Mouse (Mus musculus) c-Kit-negative CD71-positive TER-119-positive erythroid progenitor cells, embryonic 14.5 days (primary cell): ENCODE results near the gene Coq8b.

ENCODE experiments used
- DNase-seq: peaks from one replicate; pipeline ENCODE4 v3.0.0-alpha.2; 2013; ENCODE audit warnings: low read depth, low spot score

Gene Coq8b

GRCm38 (mm10) chr7:27232781-27233281 lies at the start of gene Coq8b:
TSS of gene Coq8b (plus strand) at chr7:27233023.
- DNase-seq = peak; percentile 89

DNA sequence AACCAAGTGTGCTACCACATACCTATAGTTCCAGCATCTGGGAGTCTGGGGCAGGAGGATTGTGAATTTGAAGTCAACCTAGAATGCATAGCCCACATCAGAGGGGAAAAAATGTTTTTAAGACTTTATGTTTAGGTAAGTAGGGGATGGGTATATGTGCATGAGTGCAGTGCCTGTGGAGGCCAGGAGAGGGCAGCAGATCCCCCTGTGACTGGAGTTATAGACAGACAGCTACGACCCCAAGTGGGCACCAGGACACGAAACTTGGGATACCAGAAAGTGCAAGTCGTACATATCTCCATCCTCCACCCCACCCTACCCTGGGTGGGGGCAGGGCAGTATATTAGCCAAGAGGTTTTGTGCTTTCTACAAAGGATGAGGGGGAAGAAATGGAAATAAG lies 47.9 kb upstream of the Coq8b start:
- DNase-seq = no peak

- DNase-seq = no peak
Observed at GRCm38 (mm10) chr7:27185986-27186385, 46.8 kb upstream of the Coq8b start.

- no peak for DNase-seq
Observed at GRCm38 (mm10) chr7:27189271-27189931, 43.4 kb upstream of the Coq8b start.

DNA sequence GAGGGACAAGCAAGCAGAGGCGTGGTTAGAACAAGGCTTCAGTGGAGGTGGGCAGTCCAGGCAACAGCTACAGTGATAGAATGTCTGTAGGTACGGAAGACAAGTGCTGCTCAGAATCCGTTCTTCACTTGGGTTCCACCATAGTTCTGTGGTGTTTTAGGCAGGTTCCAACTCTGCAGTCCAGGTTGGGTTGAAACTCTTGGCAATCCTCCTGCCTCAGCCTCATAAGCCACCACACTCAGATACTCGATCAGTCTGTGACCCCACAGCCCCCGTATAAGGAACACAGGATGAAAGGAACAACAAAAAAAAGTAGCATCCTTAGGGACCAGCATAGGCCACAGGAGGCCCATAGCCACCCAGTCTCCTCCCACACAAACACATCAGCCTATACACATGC lies 40.4 kb upstream of the Coq8b start:
- DNase-seq = no peak

- no peak for DNase-seq
Observed at GRCm38 (mm10) chr7:27193731-27194130, 39.1 kb upstream of the Coq8b start.

GRCm38 (mm10) chr7:27195681-27196611 lies 36.9 kb upstream of the Coq8b start, which contains the start of the genes BC024978 and Snrpa:
TSS of gene BC024978 (plus strand) at chr7:27195781.
TSS of gene Snrpa (minus strand) at chr7:27196271.
- peak; percentile 97 for DNase-seq

DNA sequence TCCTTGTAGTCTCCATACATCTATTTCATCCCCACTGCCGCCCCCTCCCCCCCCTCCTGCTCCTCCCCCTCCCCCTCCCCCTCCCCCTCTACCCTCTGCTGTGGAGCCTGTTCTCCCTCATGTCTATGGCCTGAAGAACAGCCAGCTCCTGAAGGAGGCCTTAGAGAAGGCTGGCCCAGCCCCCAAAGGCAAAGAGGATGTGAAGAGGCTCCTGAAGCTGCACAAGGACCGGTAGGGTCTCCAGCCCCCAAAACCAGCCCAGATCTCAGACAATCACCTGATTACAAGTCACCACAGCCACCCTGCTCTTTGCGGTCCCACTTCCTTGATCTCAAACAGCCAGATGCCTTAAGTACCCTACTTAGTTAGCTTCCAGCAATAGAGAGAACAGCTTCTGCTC lies 35.7 kb upstream of the Coq8b start:
- no peak for DNase-seq

GRCm38 (mm10) chr7:27197634-27198033 lies 35.2 kb upstream of the Coq8b start:
- no peak for DNase-seq

GRCm38 (mm10) chr7:27198355-27198754 lies 34.5 kb upstream of the Coq8b start:
- no peak for DNase-seq

DNA sequence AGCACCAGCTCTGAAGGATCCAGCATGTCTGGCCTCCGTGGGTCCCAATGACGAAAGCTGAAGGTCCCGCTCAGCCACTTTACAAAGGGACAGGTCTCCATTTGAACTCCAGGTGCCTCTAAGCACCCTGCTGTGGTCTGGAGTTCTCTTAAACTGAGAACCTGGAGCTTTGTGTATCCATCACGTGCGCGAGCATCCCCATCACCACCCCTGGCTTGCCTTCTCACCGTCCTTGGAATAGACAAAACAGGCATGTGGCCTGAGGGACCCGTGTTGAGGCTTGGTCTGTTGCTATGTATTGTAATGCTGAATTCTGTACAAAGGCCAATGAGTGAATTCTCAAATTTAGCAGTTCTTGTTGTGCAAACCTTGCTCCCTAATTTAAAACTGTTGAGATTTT lies 34.0 kb upstream of the Coq8b start:
- DNase-seq = no peak

GRCm38 (mm10) chr7:27203730-27204449 lies 28.9 kb upstream of the Coq8b start:
- no peak for DNase-seq

DNA sequence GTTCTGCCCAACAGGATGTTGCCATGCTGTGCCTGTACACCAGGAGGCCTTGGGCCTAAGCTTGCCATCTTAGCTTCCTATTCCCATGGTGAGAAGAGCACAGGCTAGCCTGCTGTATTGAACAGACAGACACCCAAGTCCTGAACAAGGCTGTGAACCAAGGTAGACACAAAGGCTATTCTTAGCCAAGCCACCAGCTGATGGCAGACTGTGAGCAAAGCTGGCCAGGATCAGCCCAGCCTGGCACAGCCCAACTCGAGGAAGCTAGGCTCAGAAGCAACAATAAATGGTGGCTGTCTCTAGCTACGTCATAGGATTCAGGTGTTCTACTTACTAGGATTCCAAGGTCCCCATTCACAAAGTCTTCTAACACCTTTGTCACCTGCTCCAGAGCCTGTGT lies 20.2 kb upstream of the Coq8b start:
- DNase-seq = no peak

GRCm38 (mm10) chr7:27218586-27218985 lies 14.2 kb upstream of the Coq8b start:
- DNase-seq = no peak

DNA sequence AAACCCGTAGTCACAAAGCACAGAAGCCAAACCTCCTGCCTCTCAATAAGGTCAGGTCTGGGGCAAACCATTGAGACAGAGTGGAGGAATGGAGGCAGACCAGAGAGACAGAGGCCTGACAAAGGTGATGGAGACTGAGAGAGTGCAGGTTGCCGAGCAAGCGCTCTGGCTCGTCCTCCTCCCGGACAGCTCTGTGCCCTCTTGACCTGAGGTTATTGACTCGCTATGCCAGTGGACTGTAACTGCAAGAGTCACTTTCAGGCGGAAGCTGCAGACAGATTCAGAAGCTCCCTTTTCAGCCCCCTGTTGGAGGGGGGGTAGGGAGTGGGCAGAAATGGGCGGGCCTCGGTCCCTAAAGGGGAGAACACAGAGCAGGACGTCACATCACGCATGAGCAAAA lies 12.9 kb upstream of the Coq8b start:
- DNase-seq = no peak

GRCm38 (mm10) chr7:27221939-27222338 lies 10.9 kb upstream of the Coq8b start:
- DNase-seq = no peak

GRCm38 (mm10) chr7:27222538-27222937 lies 10.3 kb upstream of the Coq8b start:
- no peak for DNase-seq

- DNase-seq = no peak
Observed at GRCm38 (mm10) chr7:27224877-27225575, 7.8 kb upstream of the Coq8b start.

DNA sequence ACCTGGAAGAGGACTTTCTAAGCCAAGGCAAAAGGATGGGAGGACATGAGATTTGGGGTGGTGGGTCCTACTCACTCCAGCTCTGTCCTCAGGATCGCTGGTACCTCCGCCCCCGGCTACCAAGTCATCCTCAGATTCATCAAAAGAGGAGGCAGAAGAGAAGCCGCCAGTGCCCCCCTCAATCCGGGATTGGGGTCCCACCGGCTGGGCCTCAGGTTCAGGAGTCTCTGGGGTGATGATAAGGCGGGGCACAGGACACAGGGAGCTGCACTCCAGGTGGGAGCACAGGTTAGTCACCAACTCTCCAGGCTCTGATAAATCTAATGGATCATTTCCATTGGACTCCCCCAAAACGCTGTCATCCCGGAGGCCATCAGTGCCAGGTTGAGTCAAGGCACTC lies 5.5 kb upstream of the Coq8b start:
- no peak for DNase-seq

DNA sequence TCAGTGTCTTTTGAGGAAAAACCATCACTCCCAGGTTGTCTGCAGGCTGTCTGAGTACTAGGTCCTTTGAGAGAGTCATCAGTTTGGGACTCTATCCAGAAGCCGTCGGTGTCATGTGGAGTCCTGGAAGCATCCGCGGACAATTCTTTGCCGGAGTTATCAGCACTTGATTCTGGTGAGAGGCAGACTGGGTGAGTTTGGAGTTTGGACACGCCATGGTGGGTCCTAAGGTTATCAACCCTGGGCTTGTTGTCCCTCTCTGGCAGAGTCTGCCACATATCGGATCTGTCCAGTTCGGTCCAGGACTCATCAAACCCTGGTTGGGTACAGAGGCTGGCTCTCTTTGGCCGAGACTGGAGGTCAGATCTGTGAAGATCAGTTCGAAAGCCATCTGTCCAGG lies 5.1 kb upstream of the Coq8b start:
- DNase-seq = no peak

DNA sequence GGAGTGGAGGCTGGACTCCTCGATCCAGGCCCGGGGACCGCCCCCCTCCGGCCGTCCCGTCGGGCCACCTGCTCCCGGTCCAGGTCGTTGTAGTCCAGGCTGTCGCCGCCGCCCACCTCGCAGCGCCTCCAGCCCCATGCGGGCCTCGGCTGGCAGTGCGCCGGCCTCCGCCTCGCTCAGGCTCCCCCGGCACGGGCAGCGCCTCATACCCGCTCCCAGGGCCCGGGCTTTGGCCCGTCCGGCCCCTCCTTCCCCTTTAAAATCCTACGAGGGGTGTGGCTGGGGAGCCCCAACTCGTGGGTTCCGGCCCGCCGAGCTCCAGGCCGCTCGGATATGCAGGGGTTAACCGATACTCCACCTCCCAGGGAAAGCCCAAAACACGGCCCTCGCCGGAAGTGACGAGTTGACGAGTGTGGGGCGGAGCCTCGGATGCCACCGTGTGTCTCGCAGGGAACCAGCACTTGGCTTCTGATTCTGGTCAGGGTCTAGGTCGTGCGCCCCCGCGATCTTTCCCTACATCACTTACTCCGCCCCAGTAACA lies 4.5 kb upstream of the Coq8b start, which contains the start of gene Itpkc:
Gene Itpkc (minus strand): TSS at position 381 of the 541 bp plus-strand sequence.
- DNase-seq = peak; percentile 84
